Mouse (Mus musculus): Measurements from ENCODE around the gene Vrk2. TPM values are rescaled to one million over a fixed set of nuclear protein-coding genes. Genes with fewer than 3 reads are reported as not detected.

Gene Vrk2
- polyA plus RNA-seq, 1 experiment = 2.5 TPM

GRCm38 (mm10) chr11:26449789-26450188, 144.0 kb downstream of the Vrk2 start:
- WGBS = 84% methylated on average over 3 of the region's 3 CpGs
- DNase-seq = no peak
- no peak overlapping the region for H3K4me3 ChIP-seq (replicated peaks; ENCODE audit: extremely low read depth, low read depth, low read length)
- TF ChIP-seq CTCF (IDR thresholded peaks at IDR 0.05; ENCODE audit: insufficient read depth, low read length) = no peak
- TF ChIP-seq POLR2A (IDR thresholded peaks at IDR 0.05; ENCODE audit: borderline replicate concordance, extremely low read depth, low read depth, low read length) = no peak
- no peaks in the 10 kb centered on the region for H3K4me1 ChIP-seq (ENCODE audit: control insufficient read depth, insufficient read depth, low read length)

DNA sequence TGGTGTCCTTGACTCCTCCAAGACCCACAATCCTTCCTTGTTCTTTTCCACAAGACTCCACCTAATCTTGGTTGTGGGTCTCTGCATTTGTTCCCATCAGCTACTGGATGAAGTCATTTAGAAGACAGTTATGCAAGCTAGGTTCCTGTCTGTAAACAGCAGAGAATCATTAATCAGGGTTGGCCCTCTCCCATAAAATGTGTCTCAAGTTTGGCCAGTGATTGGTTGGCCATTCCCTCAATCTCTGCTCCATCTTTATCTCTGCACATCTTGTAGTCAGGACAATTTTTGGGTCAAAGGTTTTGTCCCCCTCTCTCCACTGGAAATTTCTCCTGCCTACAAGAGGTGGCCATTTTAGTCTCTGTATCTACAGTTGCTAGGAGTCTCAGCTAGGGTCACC, 149.4 kb downstream of the Vrk2 start:
- no peak for DNase-seq
- TF ChIP-seq CTCF (IDR thresholded peaks at IDR 0.05; ENCODE audit: insufficient read depth, low read length) = no peak
- no peak for TF ChIP-seq POLR2A (IDR thresholded peaks at IDR 0.05; ENCODE audit: borderline replicate concordance, extremely low read depth, low read depth, low read length)
- H3K4me1 ChIP-seq (ENCODE audit: control insufficient read depth, insufficient read depth, low read length) = no peaks in the 10 kb centered on the region
- H3K4me3 ChIP-seq (replicated peaks; ENCODE audit: extremely low read depth, low read depth, low read length) = no peak overlapping the region

DNA sequence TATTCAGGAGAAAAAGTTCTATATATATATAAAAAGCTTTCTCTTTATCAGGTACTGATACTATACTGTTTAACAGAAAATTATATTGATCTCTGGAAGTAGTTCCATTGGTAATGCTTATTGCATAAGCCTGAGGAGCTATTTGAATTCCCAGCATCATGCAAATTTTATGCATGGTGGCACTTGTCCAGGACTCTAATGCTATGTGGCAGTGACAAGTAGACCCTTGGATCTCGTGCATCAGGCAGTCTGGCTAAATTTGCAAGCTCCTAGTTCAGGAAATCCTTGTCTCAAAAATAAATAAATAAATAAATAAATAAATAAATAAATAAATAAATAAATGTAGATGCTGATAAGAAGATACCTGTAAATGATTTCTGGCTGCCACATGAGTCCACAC, 152.7 kb downstream of the Vrk2 start:
- 52% methylated on average over 1 of the region's 1 CpGs for WGBS
- TF ChIP-seq CTCF (IDR thresholded peaks at IDR 0.05; ENCODE audit: insufficient read depth, low read length) (no peak), POLR2A (IDR thresholded peaks at IDR 0.05; ENCODE audit: borderline replicate concordance, extremely low read depth, low read depth, low read length) (no peak)
- no peaks in the 10 kb centered on the region for H3K4me1 ChIP-seq (ENCODE audit: control insufficient read depth, insufficient read depth, low read length)
- DNase-seq = no peak
- no peak overlapping the region for H3K4me3 ChIP-seq (replicated peaks; ENCODE audit: extremely low read depth, low read depth, low read length)

GRCm38 (mm10) chr11:26437818-26438217, 156.0 kb downstream of the Vrk2 start:
- Histone ChIP-seq H3K4me3 (replicated peaks; ENCODE audit: extremely low read depth, low read depth, low read length) (no peak overlapping the region), H3K4me1 (ENCODE audit: control insufficient read depth, insufficient read depth, low read length) (no peaks in the 10 kb centered on the region)
- no peak for TF ChIP-seq CTCF (IDR thresholded peaks at IDR 0.05; ENCODE audit: insufficient read depth, low read length)
- TF ChIP-seq POLR2A (IDR thresholded peaks at IDR 0.05; ENCODE audit: borderline replicate concordance, extremely low read depth, low read depth, low read length) = no peak
- no peak for DNase-seq
- 81% methylated on average over 13 of the region's 13 CpGs for WGBS

DNA sequence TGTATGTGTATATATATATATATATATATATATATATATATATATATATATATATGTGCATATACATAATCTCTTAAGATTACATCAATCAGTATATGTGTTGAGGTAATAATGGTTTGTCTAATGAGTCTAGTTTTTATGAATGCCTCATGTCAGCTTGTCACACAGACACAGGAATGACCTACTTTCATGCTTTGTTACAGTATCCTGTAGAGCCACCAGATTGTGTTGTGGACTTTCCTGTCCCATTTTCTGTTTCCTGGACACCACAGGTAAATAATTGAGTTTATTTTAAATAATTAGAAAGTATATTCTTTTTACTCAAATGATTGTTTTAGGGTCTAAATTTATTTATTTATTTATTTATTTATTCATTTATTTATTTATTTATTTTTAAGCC, 159.6 kb downstream of the Vrk2 start:
- TF ChIP-seq POLR2A (IDR thresholded peaks at IDR 0.05; ENCODE audit: borderline replicate concordance, extremely low read depth, low read depth, low read length) (no peak), CTCF (IDR thresholded peaks at IDR 0.05; ENCODE audit: insufficient read depth, low read length) (no peak)
- Histone ChIP-seq H3K4me1 (ENCODE audit: control insufficient read depth, insufficient read depth, low read length) (no peaks in the 10 kb centered on the region), H3K4me3 (replicated peaks; ENCODE audit: extremely low read depth, low read depth, low read length) (no peak overlapping the region)
- no peak for DNase-seq

GRCm38 (mm10) chr11:26421472-26421871, 172.3 kb downstream of the Vrk2 start:
- no peak overlapping the region for H3K4me3 ChIP-seq (replicated peaks; ENCODE audit: extremely low read depth, low read depth, low read length)
- no peak for TF ChIP-seq CTCF (IDR thresholded peaks at IDR 0.05; ENCODE audit: insufficient read depth, low read length)
- TF ChIP-seq POLR2A (IDR thresholded peaks at IDR 0.05; ENCODE audit: borderline replicate concordance, extremely low read depth, low read depth, low read length) = no peak
- no peaks in the 10 kb centered on the region for H3K4me1 ChIP-seq (ENCODE audit: control insufficient read depth, insufficient read depth, low read length)
- 83% methylated on average over 2 of the region's 2 CpGs for WGBS
- no peak for DNase-seq

Other genes starting within 250 kb of the Vrk2 start
- 1.3 and 2.7 TPM in 2 replicates for gene Fancl, start 207.9 kb downstream of the Vrk2 start, polyA plus RNA-seq (2012; rRNA removed)
- gene Gm6899, start 758 bp downstream of the Vrk2 start, polyA plus RNA-seq (2012; rRNA removed) = not detected in 2 replicates